Mouse (Mus musculus) E14TG2a.4 (cell line): Measurements from ENCODE around the gene Gm11037.

Source experiments
- CTCF ChIP-seq: conservative IDR thresholded peaks from 2 replicates; pipeline ENCODE4 v1.5.1; 2014; ENCODE audit warnings: low read length
- NANOG ChIP-seq: IDR thresholded peaks from 2 replicates; pipeline ENCODE4 v1.6.1; 2014; ENCODE audit warnings: borderline replicate concordance, low read length, mixed read lengths

GRCm38 (mm10) chr2:131177932-131178331, 44.6 kb downstream of the Gm11037 start:
- TF ChIP-seq CTCF (no peak), NANOG (no peak)
